Mouse (Mus musculus): Measurements from ENCODE around the gene Auts2. TPM values are rescaled to one million over a fixed set of nuclear protein-coding genes. Genes with fewer than 3 reads are reported as not detected.

Auts2 gene
- polyA plus RNA-seq, 1 experiment from 2014 or later = 17.0 TPM

GRCm38 (mm10) chr5:132372605-132373004, 170.5 kb downstream of the Auts2 start:
- ATAC-seq (ENCODE audit: borderline replicate concordance, extremely low read depth, low FRiP score, low TSS enrichment) = no peak
- 62% methylated on average over 2 of the region's 2 CpGs for WGBS
- Histone ChIP-seq H3K4me2 (no peak overlapping the region), H3K9me3 (no peaks in the 10 kb centered on the region), H3K27ac (no peak overlapping the region), H3K9ac (no peak overlapping the region), H3K4me3 (no peak overlapping the region), H3K27me3 (no peaks in the 10 kb centered on the region), H3K36me3 (no peaks in the 10 kb centered on the region), H3K4me1 (peaks cover 30% of the 10 kb centered on the region)

GRCm38 (mm10) chr5:132368678-132369088, 174.5 kb downstream of the Auts2 start:
- Histone ChIP-seq H3K9ac (no peak overlapping the region), H3K36me3 (no peaks in the 10 kb centered on the region), H3K9me3 (no peaks in the 10 kb centered on the region), H3K27me3 (no peaks in the 10 kb centered on the region), H3K27ac (no peak overlapping the region), H3K4me2 (no peak overlapping the region), H3K4me3 (no peak overlapping the region), H3K4me1 (peaks cover 33% of the 10 kb centered on the region)
- 26% methylated on average over 7 of the region's 7 CpGs for WGBS
- peak; percentile 79 for ATAC-seq (ENCODE audit: borderline replicate concordance, extremely low read depth, low FRiP score, low TSS enrichment)

- H3K4me1 ChIP-seq = peaks cover 8% of the 10 kb centered on the region
- no peaks in the 10 kb centered on the region for H3K36me3 ChIP-seq
- H3K4me3 ChIP-seq = no peak overlapping the region
- WGBS = 65% methylated on average over 1 of the region's 1 CpGs
- no peaks in the 10 kb centered on the region for H3K27me3 ChIP-seq
- no peaks in the 10 kb centered on the region for H3K9me3 ChIP-seq
- no peak overlapping the region for H3K27ac ChIP-seq
- no peak for ATAC-seq (ENCODE audit: borderline replicate concordance, extremely low read depth, low FRiP score, low TSS enrichment)
- no peak overlapping the region for H3K9ac ChIP-seq
- no peak overlapping the region for H3K4me2 ChIP-seq
These were observed 181.9 kb downstream of the Auts2 start for GRCm38 (mm10) chr5:132361276-132361675.

- Histone ChIP-seq H3K4me3 (no peak overlapping the region), H3K36me3 (no peaks in the 10 kb centered on the region), H3K27me3 (no peaks in the 10 kb centered on the region), H3K9me3 (no peaks in the 10 kb centered on the region), H3K4me2 (no peak overlapping the region), H3K9ac (no peak overlapping the region), H3K4me1 (peaks cover 23% of the 10 kb centered on the region), H3K27ac (no peak overlapping the region)
- no peak for ATAC-seq (ENCODE audit: borderline replicate concordance, extremely low read depth, low FRiP score, low TSS enrichment)
- 49% methylated on average over 5 of the region's 5 CpGs for WGBS
These were observed 185.4 kb downstream of the Auts2 start for GRCm38 (mm10) chr5:132357726-132358125.

- Histone ChIP-seq H3K4me1 (peaks cover 38% of the 10 kb centered on the region), H3K27ac (no peak overlapping the region)
- ATAC-seq (ENCODE audit: borderline replicate concordance, extremely low read depth, low FRiP score, low TSS enrichment) = no peak
These were observed 187.2 kb downstream of the Auts2 start for GRCm38 (mm10) chr5:132355935-132356334.

GRCm38 (mm10) chr5:132352437-132352836, 190.7 kb downstream of the Auts2 start:
- WGBS = 27% methylated on average over 1 of the region's 1 CpGs
- H3K4me3 ChIP-seq = no peak overlapping the region
- no peaks in the 10 kb centered on the region for H3K36me3 ChIP-seq
- no peaks in the 10 kb centered on the region for H3K9me3 ChIP-seq
- H3K27ac ChIP-seq = no peak overlapping the region
- H3K4me2 ChIP-seq = no peak overlapping the region
- no peak for ATAC-seq (ENCODE audit: borderline replicate concordance, extremely low read depth, low FRiP score, low TSS enrichment)
- peaks cover 36% of the 10 kb centered on the region for H3K4me1 ChIP-seq
- H3K27me3 ChIP-seq = no peaks in the 10 kb centered on the region
- H3K9ac ChIP-seq = no peak overlapping the region

More at GRCm38 (mm10) chr5:132355935-132356334, 187.2 kb downstream of the Auts2 start:
- no peaks in the 10 kb centered on the region for H3K36me3 ChIP-seq
- no peak overlapping the region for H3K4me3 ChIP-seq
- H3K9me3 ChIP-seq = no peaks in the 10 kb centered on the region
- H3K4me2 ChIP-seq = no peak overlapping the region
- no peak overlapping the region for H3K9ac ChIP-seq
- WGBS = 76% methylated on average over 7 of the region's 7 CpGs
- no peaks in the 10 kb centered on the region for H3K27me3 ChIP-seq

GRCm38 (mm10) chr5:132351139-132351538, 192.0 kb downstream of the Auts2 start:
- no peaks in the 10 kb centered on the region for H3K36me3 ChIP-seq
- no peaks in the 10 kb centered on the region for H3K9me3 ChIP-seq
- peaks cover 36% of the 10 kb centered on the region for H3K4me1 ChIP-seq
- no peak overlapping the region for H3K4me2 ChIP-seq
- no peaks in the 10 kb centered on the region for H3K27me3 ChIP-seq
- ATAC-seq (ENCODE audit: borderline replicate concordance, extremely low read depth, low FRiP score, low TSS enrichment) = no peak
- H3K4me3 ChIP-seq = no peak overlapping the region
- H3K27ac ChIP-seq = no peak overlapping the region
- no peak overlapping the region for H3K9ac ChIP-seq

- Histone ChIP-seq H3K9me3 (no peaks in the 10 kb centered on the region), H3K27ac (no peak overlapping the region), H3K36me3 (no peaks in the 10 kb centered on the region), H3K4me2 (no peak overlapping the region), H3K9ac (no peak overlapping the region), H3K27me3 (no peaks in the 10 kb centered on the region), H3K4me3 (no peak overlapping the region), H3K4me1 (peaks cover 29% of the 10 kb centered on the region)
- no peak for ATAC-seq (ENCODE audit: borderline replicate concordance, extremely low read depth, low FRiP score, low TSS enrichment)
- 68% methylated on average over 3 of the region's 3 CpGs for WGBS
These were observed 201.8 kb downstream of the Auts2 start for GRCm38 (mm10) chr5:132341315-132341714.

GRCm38 (mm10) chr5:132337677-132338076, 205.5 kb downstream of the Auts2 start:
- WGBS = 53% methylated on average over 3 of the region's 3 CpGs
- no peak overlapping the region for H3K4me3 ChIP-seq
- H3K9me3 ChIP-seq = no peaks in the 10 kb centered on the region
- ATAC-seq (ENCODE audit: borderline replicate concordance, extremely low read depth, low FRiP score, low TSS enrichment) = no peak
- H3K4me2 ChIP-seq = no peak overlapping the region
- H3K27me3 ChIP-seq = no peaks in the 10 kb centered on the region
- no peak overlapping the region for H3K27ac ChIP-seq
- no peaks in the 10 kb centered on the region for H3K36me3 ChIP-seq
- peaks cover 36% of the 10 kb centered on the region for H3K4me1 ChIP-seq
- H3K9ac ChIP-seq = no peak overlapping the region

GRCm38 (mm10) chr5:132335719-132336118, 207.4 kb downstream of the Auts2 start:
- H3K27ac ChIP-seq = no peak overlapping the region
- no peak overlapping the region for H3K4me2 ChIP-seq
- H3K9ac ChIP-seq = no peak overlapping the region
- WGBS = 47% methylated on average over 4 of the region's 4 CpGs
- peaks cover 40% of the 10 kb centered on the region for H3K4me1 ChIP-seq
- H3K36me3 ChIP-seq = no peaks in the 10 kb centered on the region
- no peaks in the 10 kb centered on the region for H3K27me3 ChIP-seq
- H3K9me3 ChIP-seq = no peaks in the 10 kb centered on the region
- no peak for ATAC-seq (ENCODE audit: borderline replicate concordance, extremely low read depth, low FRiP score, low TSS enrichment)
- H3K4me3 ChIP-seq = no peak overlapping the region

GRCm38 (mm10) chr5:132334796-132335195, 208.3 kb downstream of the Auts2 start:
- H3K27me3 ChIP-seq = no peaks in the 10 kb centered on the region
- no peak overlapping the region for H3K9ac ChIP-seq
- H3K36me3 ChIP-seq = no peaks in the 10 kb centered on the region
- H3K4me3 ChIP-seq = no peak overlapping the region
- H3K27ac ChIP-seq = no peak overlapping the region
- WGBS = 53% methylated on average over 3 of the region's 3 CpGs
- H3K4me1 ChIP-seq = peaks cover 49% of the 10 kb centered on the region
- peak; percentile 50; the same call in 1 of the 2 replicates for ATAC-seq (ENCODE audit: borderline replicate concordance, extremely low read depth, low FRiP score, low TSS enrichment)
- H3K9me3 ChIP-seq = no peaks in the 10 kb centered on the region
- no peak overlapping the region for H3K4me2 ChIP-seq

- Histone ChIP-seq H3K9ac (no peak overlapping the region), H3K4me2 (no peak overlapping the region), H3K27ac (no peak overlapping the region), H3K4me1 (peaks cover 58% of the 10 kb centered on the region), H3K36me3 (no peaks in the 10 kb centered on the region), H3K4me3 (no peak overlapping the region), H3K9me3 (no peaks in the 10 kb centered on the region), H3K27me3 (no peaks in the 10 kb centered on the region)
- 54% methylated on average over 2 of the region's 2 CpGs for WGBS
- no peak for ATAC-seq (ENCODE audit: borderline replicate concordance, extremely low read depth, low FRiP score, low TSS enrichment)
These were observed 209.4 kb downstream of the Auts2 start for GRCm38 (mm10) chr5:132333744-132334143.

- WGBS = 63% methylated on average over 4 of the region's 4 CpGs
- Histone ChIP-seq H3K4me2 (no peak overlapping the region), H3K27me3 (no peaks in the 10 kb centered on the region), H3K4me1 (peaks cover 61% of the 10 kb centered on the region), H3K4me3 (no peak overlapping the region), H3K27ac (no peak overlapping the region), H3K9ac (no peak overlapping the region), H3K9me3 (no peaks in the 10 kb centered on the region), H3K36me3 (no peaks in the 10 kb centered on the region)
- no peak for ATAC-seq (ENCODE audit: borderline replicate concordance, extremely low read depth, low FRiP score, low TSS enrichment)
These were observed 210.6 kb downstream of the Auts2 start for GRCm38 (mm10) chr5:132332521-132332920.

Measured in lung, embryonic 15.5 days (tissue).